Mouse (Mus musculus): ENCODE results near the gene Atp5f1. TPM values are rescaled to one million over a fixed set of nuclear protein-coding genes. Genes with fewer than 3 reads are reported as not detected.

Atp5f1 gene
- 1,241 TPM for polyA plus RNA-seq (2014; fragmentation: Illumina TruSeq; extraction: RNeasy Lipid Tissue Mini Kit (QIAGEN cat#74804); ENCODE audit: low read depth, low replicate concordance)

DNA sequence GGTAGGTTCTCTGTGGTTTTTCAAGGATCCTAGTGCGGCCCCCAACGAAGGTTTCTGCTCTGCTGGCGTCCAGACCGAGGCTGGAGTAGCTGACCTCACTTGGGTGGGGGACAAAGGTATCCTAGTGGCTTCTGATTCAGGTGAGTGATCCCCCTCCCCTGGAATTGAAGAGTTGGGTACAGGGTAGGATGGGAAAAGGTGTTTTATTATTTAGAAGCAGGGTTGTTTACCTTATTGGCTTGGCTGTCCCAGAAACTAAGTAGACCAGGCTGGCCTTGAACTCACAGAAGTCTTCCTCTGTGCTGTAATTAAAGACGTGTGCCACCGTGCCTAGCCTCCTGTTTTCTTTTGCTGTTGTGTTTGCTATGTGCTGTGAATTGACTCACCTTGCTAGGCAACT lies at the start of gene Atp5f1:
Gene Atp5f1, minus strand, starts transcription at position 101 of the 400 bp plus-strand sequence.

GRCm38 (mm10) chr3:105973411-105973810 lies 13.5 kb upstream of the Atp5f1 start, which contains the start of gene Ovgp1:
Gene Ovgp1, plus strand, starts transcription at chr3:105973711.

DNA sequence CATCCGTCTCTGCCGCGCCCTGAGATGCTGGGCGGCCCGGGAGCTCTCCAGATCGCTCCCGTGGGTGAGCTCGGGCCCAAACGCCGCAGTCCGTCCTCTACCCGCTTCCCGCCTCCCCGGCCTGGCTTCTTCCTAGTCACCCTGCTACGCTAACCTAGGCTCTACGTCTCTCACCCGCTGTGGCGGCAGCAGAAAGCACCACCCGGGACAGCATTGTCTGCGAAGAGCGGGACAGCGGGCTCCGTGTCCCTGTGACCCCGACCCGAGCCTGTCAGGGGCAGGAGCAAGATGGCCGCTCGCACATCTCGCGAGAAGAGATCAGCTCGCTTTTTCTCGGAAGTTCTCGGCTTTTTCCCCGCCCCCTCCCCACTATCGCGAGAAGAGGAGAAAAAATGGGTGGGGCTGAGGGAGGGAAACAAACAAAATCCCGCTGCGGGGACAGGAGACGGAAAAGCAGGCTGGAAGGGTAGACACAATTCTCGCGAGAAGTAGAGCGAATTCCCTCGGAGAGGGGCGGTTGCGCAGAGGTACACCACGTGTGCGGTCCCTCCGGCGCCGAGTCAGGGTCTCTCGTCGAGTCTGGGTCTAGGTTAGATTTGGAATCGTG lies 822 bp downstream of the Atp5f1 start, which contains the start of gene Wdr77:
Gene Wdr77, plus strand, starts transcription at position 396 of the 607 bp plus-strand sequence.

DNA sequence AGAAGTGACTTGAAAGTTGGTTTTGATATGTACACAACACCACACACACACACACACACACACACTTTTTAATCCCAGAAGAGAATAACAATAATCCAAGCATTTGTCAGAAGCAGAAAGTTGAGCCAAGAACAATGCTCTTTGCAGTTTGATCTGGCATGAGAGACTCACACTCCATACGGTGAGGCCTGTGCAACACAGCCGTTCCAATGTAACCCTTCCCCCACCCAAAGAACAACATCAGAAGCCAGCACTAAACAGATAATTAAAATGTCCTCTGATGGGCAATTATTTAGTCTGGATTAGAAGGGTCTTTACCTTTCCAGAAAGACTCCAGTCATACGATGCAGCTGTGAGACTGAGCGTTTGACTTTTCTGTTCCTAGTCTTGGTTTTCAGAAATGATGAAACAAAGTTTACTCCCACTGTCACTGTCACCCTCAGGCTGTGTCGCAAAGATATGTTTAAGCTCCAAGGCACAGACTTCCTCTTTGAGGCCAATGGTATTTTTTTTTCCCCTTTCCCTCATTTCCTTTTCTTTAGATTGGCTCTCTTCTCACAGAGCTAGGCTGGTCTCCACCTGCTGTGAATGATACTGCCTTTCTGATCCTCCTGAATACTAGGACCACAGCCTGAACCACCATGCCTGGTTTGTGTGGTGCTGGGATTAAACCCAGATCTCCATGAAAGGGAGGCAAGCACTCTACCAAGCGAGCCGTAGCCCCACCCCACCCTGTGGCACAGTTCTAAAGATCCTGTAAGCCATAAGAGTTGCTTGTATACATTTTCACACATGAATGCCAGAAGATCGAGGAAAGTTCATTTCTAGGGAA lies 27.4 kb downstream of the Atp5f1 start, which contains the start of gene I830077J02Rik:
Gene I830077J02Rik, minus strand, starts transcription at position 425 of the 832 bp plus-strand sequence.

Other genes starting within 250 kb of the Atp5f1 start
- gene Rap1a, start 158.8 kb downstream of the Atp5f1 start, polyA plus RNA-seq (2014; fragmentation: Illumina TruSeq; extraction: RNeasy Lipid Tissue Mini Kit (QIAGEN cat#74804); ENCODE audit: low read depth, low replicate concordance), result 678 TPM
- 1.1 TPM for gene Adora3, start 89.2 kb downstream of the Atp5f1 start, polyA plus RNA-seq (2014; fragmentation: Illumina TruSeq; extraction: RNeasy Lipid Tissue Mini Kit (QIAGEN cat#74804); ENCODE audit: low read depth, low replicate concordance)
- gene Tmigd3, start 89.2 kb downstream of the Atp5f1 start, polyA plus RNA-seq (2014; fragmentation: Illumina TruSeq; extraction: RNeasy Lipid Tissue Mini Kit (QIAGEN cat#74804); ENCODE audit: low read depth, low replicate concordance), result 0.79 TPM
- gene I830077J02Rik, start 27.4 kb downstream of the Atp5f1 start, polyA plus RNA-seq (2014; fragmentation: Illumina TruSeq; extraction: RNeasy Lipid Tissue Mini Kit (QIAGEN cat#74804); ENCODE audit: low read depth, low replicate concordance), result 1.7 TPM
- gene Wdr77, start 730 bp downstream of the Atp5f1 start, polyA plus RNA-seq (2014; fragmentation: Illumina TruSeq; extraction: RNeasy Lipid Tissue Mini Kit (QIAGEN cat#74804); ENCODE audit: low read depth, low replicate concordance), result 38.5 TPM
- gene Ovgp1, start 13.6 kb upstream of the Atp5f1 start, polyA plus RNA-seq (2014; fragmentation: Illumina TruSeq; extraction: RNeasy Lipid Tissue Mini Kit (QIAGEN cat#74804); ENCODE audit: low read depth, low replicate concordance), result 4.0 TPM
- not detected for gene Pifo, start 54.5 kb upstream of the Atp5f1 start, polyA plus RNA-seq (2014; fragmentation: Illumina TruSeq; extraction: RNeasy Lipid Tissue Mini Kit (QIAGEN cat#74804); ENCODE audit: low read depth, low replicate concordance)
- gene Chil5, start 72.7 kb upstream of the Atp5f1 start, polyA plus RNA-seq (2014; fragmentation: Illumina TruSeq; extraction: RNeasy Lipid Tissue Mini Kit (QIAGEN cat#74804); ENCODE audit: low read depth, low replicate concordance), result 0.76 TPM
- gene Chia1, start 153.1 kb upstream of the Atp5f1 start, polyA plus RNA-seq (2014; fragmentation: Illumina TruSeq; extraction: RNeasy Lipid Tissue Mini Kit (QIAGEN cat#74804); ENCODE audit: low read depth, low replicate concordance), result not detected
- 1.0 TPM for gene Chil3, start 207.5 kb upstream of the Atp5f1 start, polyA plus RNA-seq (2014; fragmentation: Illumina TruSeq; extraction: RNeasy Lipid Tissue Mini Kit (QIAGEN cat#74804); ENCODE audit: low read depth, low replicate concordance)